Mouse (Mus musculus) Muller cell, postnatal 12 days (primary cell): ENCODE data around the gene Bicral.

Experiments used
- DNase-seq: peaks from one replicate; pipeline ENCODE4 v3.0.0-alpha.2; 2015; ENCODE audit errors: inconsistent ontology term

Bicral gene

GRCm38 (mm10) chr17:46751794-46752556, 106.3 kb downstream of the Bicral start, which contains the start of gene Cnpy3:
TSS of gene Cnpy3 (minus strand) at chr17:46752214.
- DNase-seq = peak; percentile 99

GRCm38 (mm10) chr17:46751056-46751793, 107.1 kb downstream of the Bicral start:
- peak; percentile 3 for DNase-seq

- no peak for DNase-seq
These were observed 107.7 kb downstream of the Bicral start for GRCm38 (mm10) chr17:46750580-46750979.

GRCm38 (mm10) chr17:46749282-46749681, 109.0 kb downstream of the Bicral start:
- no peak for DNase-seq
